Comparison of ENCODE assay signal across 19 mouse cellular contexts in the genomic region with DNA sequence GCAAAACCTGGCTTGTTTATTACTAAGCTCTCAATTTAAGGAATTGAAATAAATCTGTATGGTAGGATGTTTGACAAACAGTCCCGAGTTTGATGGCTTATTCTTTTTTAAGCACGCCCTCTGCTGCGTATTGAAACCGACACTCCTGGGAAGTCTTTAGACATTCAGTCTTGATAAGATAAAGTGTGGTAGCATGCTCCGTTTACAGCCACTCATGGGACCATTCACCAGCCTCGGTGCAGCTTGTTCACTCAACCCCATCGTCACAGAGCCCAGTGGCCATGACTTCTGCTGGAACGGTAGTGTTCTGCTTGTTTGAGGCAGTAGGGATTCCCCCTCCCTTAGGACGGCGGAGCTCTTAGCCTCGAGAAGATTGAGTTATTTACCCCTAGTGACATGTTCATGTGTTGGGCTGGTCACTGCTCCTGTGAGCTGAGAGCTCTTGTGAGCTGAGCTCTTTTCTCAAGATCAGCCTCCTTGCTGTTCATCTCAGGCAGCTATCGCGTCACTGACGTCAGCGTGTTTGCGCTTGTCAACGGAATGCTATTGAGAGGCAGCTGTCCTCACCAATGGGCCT. TPM values are rescaled to one million over a fixed set of nuclear protein-coding genes. Genes with fewer than 3 reads are reported as not detected.
DNase-seq lines count a peak whose midpoint lies in the region; ATAC-seq and TF ChIP-seq lines count a peak whose summit lies in the region.
"Had no signal": no experiment of that assay in that cellular context is flagged by ENCODE, and none has a peak within 500 bp of the region (broad histone marks: within the 10 kb centered on the region; RNA-seq: fewer than 3 reads in every experiment).

No protein-coding gene starts in this region.

- no peaks in the 10 kb centered on the region for H3K36me3 ChIP-seq in heart, embryonic 12.5 days
- H3K36me3 ChIP-seq in lung, embryonic 15.5 days, result no peaks in the 10 kb centered on the region
- H3K36me3 ChIP-seq in limb, embryonic 10.5 days, result no peaks in the 10 kb centered on the region
- H3K36me3 ChIP-seq in stomach, postnatal 0 days (ENCODE audit: control insufficient read depth, insufficient read depth, low read length), result no peaks in the 10 kb centered on the region
- H3K36me3 ChIP-seq: embryonic facial prominence, embryonic 12.5 days; hindbrain, embryonic 13.5 days; liver, embryonic 13.5 days; neural tube, embryonic 12.5 days had no signal

- H3K27ac ChIP-seq in heart, embryonic 12.5 days (ENCODE audit: poor library complexity, severe bottlenecking), result no peak overlapping the region
- no peak overlapping the region for H3K27ac ChIP-seq in lung, embryonic 15.5 days
- no peak overlapping the region for H3K27ac ChIP-seq in limb, embryonic 10.5 days
- no peak overlapping the region for H3K27ac ChIP-seq in stomach, postnatal 0 days (replicated peaks)
- H3K27ac ChIP-seq: embryonic facial prominence, embryonic 12.5 days; hindbrain, embryonic 13.5 days; liver, embryonic 13.5 days; neural tube, embryonic 12.5 days had no signal

- TF ChIP-seq EP300 in stomach, postnatal 0 days (optimal IDR thresholded peaks at IDR 0.05), result no peak

- H3K27me3 ChIP-seq in heart, embryonic 12.5 days (replicated peaks), result peaks cover 5% of the 10 kb centered on the region; the same call in 1 of the 2 replicates
- no peaks in the 10 kb centered on the region for H3K27me3 ChIP-seq in lung, embryonic 15.5 days
- H3K27me3 ChIP-seq in limb, embryonic 10.5 days (ENCODE audit: low read depth, poor library complexity, severe bottlenecking), result no peaks in the 10 kb centered on the region
- no peaks in the 10 kb centered on the region for H3K27me3 ChIP-seq in stomach, postnatal 0 days (ENCODE audit: control insufficient read depth, insufficient read depth, low read length)
- H3K27me3 ChIP-seq: embryonic facial prominence, embryonic 12.5 days; hindbrain, embryonic 13.5 days; liver, embryonic 13.5 days; neural tube, embryonic 12.5 days had no signal

- H3K4me3 ChIP-seq in heart, embryonic 12.5 days, result peak overlapping the region; percentile 31
- H3K4me3 ChIP-seq in lung, embryonic 15.5 days, result 0 out of 2 replicates have a peak overlapping the region, but pooled peaks have one; percentile 2
- no peak overlapping the region for H3K4me3 ChIP-seq in limb, embryonic 10.5 days
- 0 out of 2 replicates have a peak overlapping the region, but pooled peaks have one; percentile 4 for H3K4me3 ChIP-seq in stomach, postnatal 0 days (ENCODE audit: low read depth, low read length)
- H3K4me3 ChIP-seq: embryonic facial prominence, embryonic 12.5 days; hindbrain, embryonic 13.5 days; liver, embryonic 13.5 days; neural tube, embryonic 12.5 days had no signal

- no peak overlapping the region for H3K9ac ChIP-seq in heart, embryonic 12.5 days
- H3K9ac ChIP-seq in lung, embryonic 15.5 days, result no peak overlapping the region
- H3K9ac ChIP-seq in stomach, postnatal 0 days (ENCODE audit: low read length), result no peak overlapping the region
- H3K9ac ChIP-seq: embryonic facial prominence, embryonic 12.5 days; hindbrain, embryonic 13.5 days; liver, embryonic 13.5 days; neural tube, embryonic 12.5 days had no signal

- ATAC-seq in heart, embryonic 12.5 days (ENCODE audit: insufficient number of reproducible peaks, low FRiP score), result no peak
- no peak for ATAC-seq in lung, embryonic 15.5 days (ENCODE audit: borderline replicate concordance, extremely low read depth, low FRiP score, low TSS enrichment)
- ATAC-seq in stomach, postnatal 0 days (ENCODE audit: low FRiP score, low TSS enrichment), result no peak

- H3K4me1 ChIP-seq in heart, embryonic 12.5 days (replicated peaks), result 0 out of 2 replicates have a peak, but pooled peaks cover 6% of the 10 kb centered on the region
- no peaks in the 10 kb centered on the region for H3K4me1 ChIP-seq in lung, embryonic 15.5 days
- no peaks in the 10 kb centered on the region for H3K4me1 ChIP-seq in limb, embryonic 10.5 days
- H3K4me1 ChIP-seq in stomach, postnatal 0 days (replicated peaks; ENCODE audit: control insufficient read depth, insufficient read depth), result no peaks in the 10 kb centered on the region
- H3K4me1 ChIP-seq: embryonic facial prominence, embryonic 12.5 days; liver, embryonic 13.5 days; neural tube, embryonic 12.5 days had no signal

- intact Hi-C loops in heart, postnatal 10 days (cut with DNase I), result no loop called here

- H3K4me2 ChIP-seq in heart, embryonic 12.5 days, result peak overlapping the region; percentile 64
- H3K4me2 ChIP-seq in lung, embryonic 15.5 days, result peak overlapping the region; percentile 36
- H3K4me2 ChIP-seq in stomach, postnatal 0 days (replicated peaks; ENCODE audit: low read depth), result peak overlapping the region; percentile 46
- H3K4me2 ChIP-seq: embryonic facial prominence, embryonic 12.5 days; hindbrain, embryonic 13.5 days; liver, embryonic 13.5 days; neural tube, embryonic 12.5 days had no signal

- no peaks in the 10 kb centered on the region for H3K9me3 ChIP-seq in heart, embryonic 12.5 days (replicated peaks)
- H3K9me3 ChIP-seq in lung, embryonic 15.5 days, result no peaks in the 10 kb centered on the region
- no peaks in the 10 kb centered on the region for H3K9me3 ChIP-seq in limb, embryonic 10.5 days (replicated peaks)
- no peaks in the 10 kb centered on the region for H3K9me3 ChIP-seq in stomach, postnatal 0 days (ENCODE audit: control insufficient read depth, low read length)
- H3K9me3 ChIP-seq: embryonic facial prominence, embryonic 12.5 days; hindbrain, embryonic 13.5 days; liver, embryonic 13.5 days; neural tube, embryonic 12.5 days had no signal

- no peak for DNase-seq in heart, postnatal 10 days
- no peak for DNase-seq in lung, postnatal 10 days
- peak; percentile 24 for DNase-seq in limb, embryonic 10.5 days (ENCODE audit: low spot score)
- DNase-seq in stomach, postnatal 0 days (ENCODE audit: low spot score), result peak; percentile 36
- DNase-seq in neural tube, embryonic 10.5 days (ENCODE audit: extremely low spot score, low spot score), result no peak
- DNase-seq in ovary, postnatal 14 days (ENCODE audit: low spot score), result no peak
- DNase-seq: B cell, adult 2 months; cerebellum, adult 11-12 months; gastrocnemius, postnatal 14 days; kidney, adult 9 months; kidney, postnatal 4 days; liver, embryonic 13.5 days; thymus, postnatal 4 days had no signal

- no peak; the same call in 1 of the 2 replicates for TF ChIP-seq CTCF in stomach, postnatal 0 days (IDR thresholded peaks at IDR 0.05; ENCODE audit: low read depth)

- 32% methylated on average over 17 of the region's 17 CpGs for WGBS in heart, embryonic 12.5 days
- 37% methylated on average over 17 of the region's 17 CpGs for WGBS in lung, embryonic 15.5 days
- 86% methylated on average over 17 of the region's 17 CpGs for WGBS in limb, embryonic 10.5 days
- WGBS in stomach, postnatal 0 days, result 40% methylated on average over 17 of the region's 17 CpGs

RNA-seq across cellular contexts. Expression of a gene that starts 44.6 kb away (rescaled TPM):
- 0.27 and 0.41 TPM in 2 replicates for polyA plus RNA-seq in heart, embryonic 12.5 days (2016; fragmentation: Nextera tagmentation; extraction: Ambion mirVana)
- total RNA-seq in heart, postnatal 10 days (2021), result under 1 TPM in 1 of 2 experiments, not detected in 1; 0.12 TPM
- 0.28 and 0.46 TPM in 2 replicates for polyA plus RNA-seq in lung, embryonic 15.5 days (2015; fragmentation: Nextera tagmentation; extraction: Ambion mirVana)
- polyA plus RNA-seq in limb, embryonic 10.5 days (2016; fragmentation: Nextera tagmentation; extraction: Ambion mirVana), result not detected in 2 replicates
- polyA plus RNA-seq in stomach, postnatal 0 days (2015; fragmentation: Nextera tagmentation; extraction: Ambion mirVana), result 0.21 and 0.42 TPM in 2 replicates
- total RNA-seq: common myeloid progenitor, adult 5-6 weeks; gastrocnemius, postnatal 14 days had no signal
- polyA plus RNA-seq: liver, embryonic 13.5 days had no signal

Comparison
In these comparisons a context has a peak if more than half of its experiments do, and no peak if none do; other contexts are left out.
1. DNase-seq: peak in limb, embryonic 10.5 days (single experiment) and stomach, postnatal 0 days (single experiment); none in heart, postnatal 10 days (0 of 2), lung, postnatal 10 days (single experiment), neural tube, embryonic 10.5 days (single experiment) and ovary, postnatal 14 days (single experiment).
2. Peak in every context shown above with its lines, with median percentiles within 50 percentile points of each other: H3K4me2 ChIP-seq.